Mouse (Mus musculus) heart, postnatal 10 days (tissue): ENCODE measurements at regions not wholly inside any gene's neighbourhood (a gene's known extent, or its start where the extent isn't known, plus 50 kb on each side); places are given as distances from the start of the nearest gene placed in this dataset.

Source experiments
- DNase-seq, 2 experiments: peaks; one replicate each; pipeline ENCODE4 v3.0.0; 2021
- intact Hi-C: fragments of 180-260 bp; cut with DNase I; formaldehyde crosslinking; loops from one replicate; pipeline ENCODE4 v1.15.1; 2025

- intact Hi-C loops = no loop called here
These were observed 801.8 kb upstream of the B3galt2 start for GRCm38 (mm10) chr1:142838663-142839062.

GRCm38 (mm10) chr1:142867024-142867700 lies 773.3 kb upstream of the B3galt2 start:
- intact Hi-C loops = no loop called here
- DNase-seq = no peak

More at GRCm38 (mm10) chr1:142838663-142839062, 801.8 kb upstream of the B3galt2 start:
- DNase-seq = no peak

- no peak for DNase-seq
- intact Hi-C loops = loop anchor here (2.0 kb wide), 1 partner anchor 23 kb away; no protein-coding TSS in a partner anchor
These were observed 748.6 kb upstream of the B3galt2 start for GRCm38 (mm10) chr1:142891842-142892241.

- DNase-seq = no peak
- intact Hi-C loops = loop anchor here (2.0 kb wide), 1 partner anchor 22 kb away; no protein-coding TSS in a partner anchor
These were observed 747.3 kb upstream of the B3galt2 start for GRCm38 (mm10) chr1:142893156-142893555.

GRCm38 (mm10) chr1:142894145-142894544 lies 746.3 kb upstream of the B3galt2 start:
- no peak for DNase-seq
- intact Hi-C loops = no loop called here

- intact Hi-C loops = no loop called here
- DNase-seq = peak; percentile 2 to 4
These were observed 745.4 kb upstream of the B3galt2 start for GRCm38 (mm10) chr1:142895081-142895480.

- no peak for DNase-seq
- intact Hi-C loops = no loop called here
These were observed 730.6 kb upstream of the B3galt2 start for GRCm38 (mm10) chr1:142909907-142910306.

GRCm38 (mm10) chr1:142956686-142957085 lies 683.8 kb upstream of the B3galt2 start:
- intact Hi-C loops = no loop called here

GRCm38 (mm10) chr1:142971475-142971874 lies 669.0 kb upstream of the B3galt2 start:
- no peak for DNase-seq
- intact Hi-C loops = no loop called here

More at GRCm38 (mm10) chr1:142956686-142957085, 683.8 kb upstream of the B3galt2 start:
- DNase-seq = no peak

- intact Hi-C loops = no loop called here
- DNase-seq = no peak
These were observed 667.1 kb upstream of the B3galt2 start for GRCm38 (mm10) chr1:142973387-142973786.

GRCm38 (mm10) chr1:142982994-142983393 lies 657.5 kb upstream of the B3galt2 start:
- intact Hi-C loops = no loop called here
- DNase-seq = no peak

- no peak for DNase-seq
- intact Hi-C loops = no loop called here
These were observed 656.8 kb upstream of the B3galt2 start for GRCm38 (mm10) chr1:142983641-142984040.

GRCm38 (mm10) chr1:142985516-142985915 lies 654.9 kb upstream of the B3galt2 start:
- peak; percentile 27 to 31 for DNase-seq
- intact Hi-C loops = no loop called here

GRCm38 (mm10) chr1:143000216-143000615 lies 640.2 kb upstream of the B3galt2 start:
- intact Hi-C loops = no loop called here
- no peak for DNase-seq

- DNase-seq = no peak
- intact Hi-C loops = no loop called here
These were observed 639.4 kb upstream of the B3galt2 start for GRCm38 (mm10) chr1:143001112-143001511.

- intact Hi-C loops = no loop called here
- no peak for DNase-seq
These were observed 634.4 kb upstream of the B3galt2 start for GRCm38 (mm10) chr1:143006045-143006444.

- no peak for DNase-seq
- intact Hi-C loops = no loop called here
These were observed 620.5 kb upstream of the B3galt2 start for GRCm38 (mm10) chr1:143019982-143020381.

GRCm38 (mm10) chr1:143053161-143053560 lies 587.3 kb upstream of the B3galt2 start:
- intact Hi-C loops = no loop called here
- DNase-seq = no peak

GRCm38 (mm10) chr1:143053599-143053998 lies 586.9 kb upstream of the B3galt2 start:
- intact Hi-C loops = no loop called here
- no peak for DNase-seq

GRCm38 (mm10) chr1:143054451-143055024 lies 585.9 kb upstream of the B3galt2 start:
- intact Hi-C loops = no loop called here
- no peak for DNase-seq

- intact Hi-C loops = no loop called here
- no peak for DNase-seq
These were observed 579.5 kb upstream of the B3galt2 start for GRCm38 (mm10) chr1:143060698-143061576.
